Mouse (Mus musculus) hindbrain, postnatal 0 days (tissue): ENCODE measurements at regions not wholly inside any gene's neighbourhood (a gene's known extent, or its start where the extent isn't known, plus 50 kb on each side); places are given as distances from the start of the nearest gene placed in this dataset.

Experiments
- ATAC-seq: fragments of 200-750 bp; cut with Nextera tagmentation; 2 replicates; pipeline ENCODE4 v1.8.0; 2017; ENCODE audit warnings: mild to moderate bottlenecking, moderate TSS enrichment, moderate library complexity
- DNase-seq: peaks from one replicate; pipeline ENCODE4 v3.0.0-alpha.2; 2015; ENCODE audit warnings: low spot score
- H3K27ac ChIP-seq: fragments of 300-500 bp; sonication (generic); 2 replicates; pipeline ENCODE4 v1.5.1; 2014; ENCODE audit warnings: mild to moderate bottlenecking
- H3K27me3 ChIP-seq: fragments of 300-500 bp; sonication (generic); 2 replicates; pipeline ENCODE4 v1.6.1; 2014; ENCODE audit warnings: low read length, mixed read lengths; ENCODE audit not compliant: insufficient read depth
- H3K36me3 ChIP-seq: fragments of 300-500 bp; sonication (generic); 2 replicates; pipeline ENCODE4 v1.6.1; 2014; ENCODE audit warnings: low read length, mixed read lengths; ENCODE audit not compliant: insufficient read depth
- H3K4me1 ChIP-seq: fragments of 300-500 bp; sonication (generic); 2 replicates; pipeline ENCODE4 v1.6.1; 2014; ENCODE audit warnings: antibody characterized with exemption, low read length, mixed read lengths; ENCODE audit not compliant: insufficient read depth
- H3K4me2 ChIP-seq: fragments of 300-500 bp; sonication (generic); 2 replicates; pipeline ENCODE4 v1.6.1; 2014; ENCODE audit warnings: low read depth, mild to moderate bottlenecking, low read length, moderate library complexity, mixed read lengths
- H3K4me3 ChIP-seq: fragments of 300-500 bp; sonication (generic); 2 replicates; pipeline ENCODE4 v1.5.1; 2014; ENCODE audit warnings: low read length
- H3K9ac ChIP-seq: fragments of 300-500 bp; sonication (generic); replicated peaks from 2 replicates; pipeline ENCODE4 v1.6.1; 2014; ENCODE audit warnings: mild to moderate bottlenecking, low read length, moderate library complexity, mixed read lengths
- H3K9me3 ChIP-seq: fragments of 300-500 bp; sonication (generic); 2 replicates; pipeline ENCODE4 v1.6.1; 2016; ENCODE audit warnings: low read length, mixed read lengths
- CTCF ChIP-seq: IDR thresholded peaks from 2 replicates; pipeline ENCODE4 v1.5.1; 2016; ENCODE audit warnings: antibody characterized with exemption, control low read depth, low read depth
- WGBS: fragments of 180-500 bp; shearing (Covaris S2); extraction: QIAGEN DNeasy Blood & Tissue Kit; methylation state at CpG from one replicate; pipeline ENCODE4 v1.1.7; 2014; 5-methylcytosine and 5-hydroxymethylcytosine counted together

DNA sequence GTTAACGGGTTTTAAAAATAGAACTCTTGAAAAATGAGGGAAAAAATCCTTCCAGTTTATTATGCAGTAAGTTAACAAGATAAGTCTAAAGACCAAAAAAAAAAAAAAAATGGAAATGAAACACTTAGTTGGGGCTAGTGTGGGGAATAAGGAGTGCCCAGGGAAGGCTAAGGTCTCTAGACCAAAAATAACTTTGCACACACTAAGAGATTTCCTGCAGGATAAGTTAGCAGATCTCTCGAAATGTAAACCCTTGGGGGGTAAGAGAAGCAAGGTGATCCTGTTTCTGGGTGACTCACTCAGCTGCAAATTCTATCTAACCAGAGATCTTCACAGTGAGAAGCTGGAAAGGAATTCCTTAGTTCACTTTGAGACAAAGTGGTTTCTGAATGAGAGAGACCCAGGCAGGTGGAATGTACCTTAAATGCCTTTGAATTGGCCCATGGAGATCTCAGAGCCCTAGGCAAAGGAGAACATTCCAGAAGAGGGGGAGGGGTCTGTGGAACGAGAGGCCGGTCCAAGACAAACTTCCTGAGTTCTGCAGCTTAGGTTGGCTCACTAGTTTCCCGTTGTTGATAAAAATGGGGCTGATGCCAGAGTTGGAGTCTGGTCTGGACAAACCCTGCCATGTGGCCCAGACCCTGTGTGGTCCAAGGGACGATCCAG, 126.8 kb upstream of the Adgrl2 start:
- ATAC-seq (no peak), DNase-seq (no peak)
- no peak overlapping the region for H3K4me2 ChIP-seq
- TF ChIP-seq CTCF: no peak
- H3K9me3 ChIP-seq: no peaks in the 10 kb centered on the region
- no peaks in the 10 kb centered on the region for H3K27me3 ChIP-seq
- H3K27ac ChIP-seq: no peak overlapping the region
- no peaks in the 10 kb centered on the region for H3K36me3 ChIP-seq
- H3K4me3 ChIP-seq: no peak overlapping the region
- WGBS: 64% methylated on average over 6 of the region's 6 CpGs
- no peak overlapping the region for H3K9ac ChIP-seq
- H3K4me1 ChIP-seq: no peaks in the 10 kb centered on the region

DNA sequence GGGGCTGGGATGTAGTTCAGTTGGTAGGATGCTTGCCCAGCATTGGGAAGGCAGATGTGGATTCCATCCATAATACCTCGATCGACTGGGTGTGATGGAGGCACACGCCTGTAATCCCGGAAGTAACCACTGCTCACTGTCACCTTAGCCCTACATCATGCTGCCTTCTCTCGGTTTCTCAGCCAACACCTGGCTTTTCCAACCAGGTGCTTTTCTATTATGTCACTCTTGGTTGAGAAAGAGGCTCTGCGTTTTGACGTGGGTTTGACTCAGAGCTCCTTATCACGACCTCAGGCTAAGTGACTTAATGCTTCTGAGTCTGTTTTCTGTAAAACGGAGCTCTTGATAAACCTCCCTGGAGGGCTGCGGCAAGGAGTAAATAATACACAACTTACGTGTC, 126.2 kb upstream of the Adgrl2 start:
- TF ChIP-seq CTCF: no peak
- Histone ChIP-seq H3K4me3 (no peak overlapping the region), H3K27ac (no peak overlapping the region), H3K4me2 (no peak overlapping the region), H3K4me1 (no peaks in the 10 kb centered on the region), H3K27me3 (no peaks in the 10 kb centered on the region), H3K9ac (no peak overlapping the region), H3K9me3 (no peaks in the 10 kb centered on the region), H3K36me3 (no peaks in the 10 kb centered on the region)
- no peak for ATAC-seq
- no peak for DNase-seq
- WGBS: 88% methylated on average over 11 of the region's 11 CpGs

DNA sequence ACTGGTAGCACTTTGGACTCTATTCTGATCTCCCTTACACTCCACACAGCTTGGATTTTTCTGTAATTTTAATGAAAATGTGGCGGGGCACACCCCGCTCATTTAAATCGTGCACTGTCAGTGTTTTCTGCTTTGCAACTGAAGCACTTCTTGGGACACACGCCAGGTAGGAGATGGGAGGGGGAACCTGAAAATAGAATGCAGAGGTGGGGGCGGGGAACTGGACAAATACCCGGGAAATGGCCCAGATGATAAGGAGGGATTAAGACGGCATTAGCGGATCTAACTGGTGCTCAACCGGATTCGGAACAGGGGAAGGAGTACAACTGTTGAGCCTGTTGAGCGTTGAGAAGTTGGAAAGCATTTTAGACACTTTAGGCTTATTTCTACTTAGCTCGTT, 125.5 kb upstream of the Adgrl2 start:
- ATAC-seq: no peak
- no peak for TF ChIP-seq CTCF
- Histone ChIP-seq H3K4me3 (no peak overlapping the region), H3K27me3 (no peaks in the 10 kb centered on the region), H3K9me3 (no peaks in the 10 kb centered on the region), H3K27ac (no peak overlapping the region), H3K9ac (no peak overlapping the region), H3K4me2 (no peak overlapping the region), H3K4me1 (no peaks in the 10 kb centered on the region), H3K36me3 (no peaks in the 10 kb centered on the region)
- DNase-seq: no peak
- 78% methylated on average over 12 of the region's 12 CpGs for WGBS

DNA sequence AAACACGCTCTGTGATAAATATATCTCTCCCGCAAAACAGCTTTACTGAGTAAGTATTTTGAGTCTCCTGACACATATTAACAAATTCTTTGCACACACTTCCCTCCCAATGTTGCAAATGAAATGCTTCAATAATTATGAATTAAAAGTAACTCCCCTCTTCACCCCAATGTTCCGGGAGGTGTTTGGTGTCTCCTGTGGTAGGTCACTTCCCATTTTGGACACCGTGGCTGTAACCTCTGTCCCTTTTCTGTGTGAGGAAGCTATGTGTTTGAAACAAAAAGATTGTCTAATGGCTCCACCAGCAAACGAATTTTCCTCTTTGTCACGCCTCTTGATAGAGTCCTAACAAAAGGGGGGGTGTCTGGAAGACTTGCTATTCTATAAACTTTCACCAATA, 122.5 kb upstream of the Adgrl2 start:
- no peak for TF ChIP-seq CTCF
- Histone ChIP-seq H3K27ac (no peak overlapping the region), H3K9me3 (no peaks in the 10 kb centered on the region), H3K4me3 (no peak overlapping the region), H3K4me2 (no peak overlapping the region), H3K36me3 (no peaks in the 10 kb centered on the region), H3K4me1 (no peaks in the 10 kb centered on the region), H3K27me3 (no peaks in the 10 kb centered on the region), H3K9ac (no peak overlapping the region)
- 72% methylated on average over 6 of the region's 6 CpGs for WGBS
- DNase-seq (no peak), ATAC-seq (no peak)

DNA sequence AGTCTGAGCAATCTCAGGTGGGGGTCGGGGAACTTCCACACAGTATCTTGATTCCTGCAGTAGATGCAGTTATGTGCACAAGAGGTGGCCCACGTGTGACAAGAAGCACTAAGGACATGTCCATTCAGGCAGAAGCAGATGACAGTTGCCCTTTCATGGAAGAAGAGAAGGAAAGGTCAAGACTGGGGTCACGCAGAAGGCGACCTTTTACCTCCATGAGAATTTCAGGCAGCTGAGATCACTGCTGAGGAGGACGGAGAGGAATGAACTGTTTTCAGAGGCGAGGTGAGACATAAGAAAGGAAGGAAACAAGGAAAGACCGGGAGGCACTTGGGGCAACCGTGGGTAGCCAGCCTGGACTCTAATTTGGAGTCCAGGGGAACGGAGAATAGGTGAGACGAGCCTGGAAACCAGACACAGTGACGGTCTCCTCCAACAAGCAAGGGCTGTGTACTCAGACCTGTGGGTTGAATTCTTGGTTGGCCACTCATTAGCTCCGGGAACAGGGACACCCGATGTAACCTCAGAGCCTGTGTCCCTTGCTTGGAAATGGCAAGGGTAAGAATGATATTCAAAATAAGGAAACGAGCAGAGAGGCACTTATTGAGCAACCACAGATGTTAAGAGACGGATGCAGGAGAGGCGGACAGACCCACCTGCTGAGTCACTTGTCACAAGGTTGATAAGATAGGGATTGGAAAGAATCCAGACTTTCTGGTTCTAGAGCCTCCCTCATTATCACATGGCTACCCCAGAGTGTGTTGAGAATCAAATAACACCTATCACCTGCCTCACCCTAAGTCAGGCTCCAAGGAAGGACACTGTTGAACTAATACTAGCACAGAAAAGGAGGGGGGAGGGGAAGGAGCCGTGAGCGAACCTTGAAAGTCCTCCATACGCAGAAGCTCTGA, 121.4 kb upstream of the Adgrl2 start:
- 64% methylated on average over 19 of the region's 19 CpGs for WGBS
- H3K27me3 ChIP-seq: no peaks in the 10 kb centered on the region
- no peak overlapping the region for H3K27ac ChIP-seq
- no peaks in the 10 kb centered on the region for H3K9me3 ChIP-seq
- no peak for TF ChIP-seq CTCF
- ATAC-seq (no peak), DNase-seq (no peak)
- no peaks in the 10 kb centered on the region for H3K36me3 ChIP-seq
- no peaks in the 10 kb centered on the region for H3K4me1 ChIP-seq
- H3K9ac ChIP-seq: no peak overlapping the region
- H3K4me3 ChIP-seq: no peak overlapping the region
- H3K4me2 ChIP-seq: no peak overlapping the region

DNA sequence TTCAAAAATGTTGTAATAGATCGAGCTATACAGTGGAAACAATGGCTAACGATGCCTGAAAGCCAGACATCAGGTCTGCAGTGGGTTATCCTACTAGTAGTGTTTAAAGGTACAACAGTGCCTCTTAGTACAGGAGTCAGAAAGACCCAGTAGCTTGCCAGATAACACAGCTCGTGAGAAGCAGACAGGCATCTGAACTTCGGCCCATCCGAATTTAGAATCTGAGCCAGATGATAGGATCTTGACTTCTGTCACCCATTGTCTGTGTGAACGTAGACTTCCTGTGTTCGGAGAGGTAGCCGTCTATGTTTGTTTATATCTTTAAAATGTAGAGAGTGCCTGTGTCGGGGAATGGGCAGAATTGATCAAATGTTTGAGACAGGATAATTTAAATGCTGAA, 120.5 kb upstream of the Adgrl2 start:
- H3K27ac ChIP-seq: no peak overlapping the region
- DNase-seq (no peak), ATAC-seq (no peak)
- 67% methylated on average over 9 of the region's 9 CpGs for WGBS
- H3K9me3 ChIP-seq: no peaks in the 10 kb centered on the region
- H3K4me2 ChIP-seq: no peak overlapping the region
- no peak overlapping the region for H3K9ac ChIP-seq
- no peaks in the 10 kb centered on the region for H3K36me3 ChIP-seq
- no peak for TF ChIP-seq CTCF
- no peak overlapping the region for H3K4me3 ChIP-seq
- no peaks in the 10 kb centered on the region for H3K27me3 ChIP-seq
- H3K4me1 ChIP-seq: no peaks in the 10 kb centered on the region
